Mouse (Mus musculus) hindbrain, embryonic 13.5 days (tissue): ENCODE measurements at regions not wholly inside any gene's neighbourhood (a gene's known extent, or its start where the extent isn't known, plus 50 kb on each side); places are given as distances from the start of the nearest gene placed in this dataset.

Experiments used
- ATAC-seq: fragments of 200-750 bp; cut with Nextera tagmentation; 2 replicates; pipeline ENCODE4 v1.8.0; 2017; ENCODE audit warnings: moderate TSS enrichment; ENCODE audit not compliant: low FRiP score
- H3K27ac ChIP-seq: fragments of 300-500 bp; sonication (generic); 2 replicates; pipeline ENCODE4 v1.5.1; 2015; ENCODE audit warnings: inconsistent platforms, mild to moderate bottlenecking, moderate library complexity
- H3K27me3 ChIP-seq: fragments of 300-500 bp; sonication (generic); 2 replicates; pipeline ENCODE4 v1.6.1; 2015; ENCODE audit warnings: mild to moderate bottlenecking, inconsistent platforms
- H3K36me3 ChIP-seq: fragments of 300-500 bp; sonication (generic); 2 replicates; pipeline ENCODE4 v1.6.1; 2015; ENCODE audit warnings: mild to moderate bottlenecking, inconsistent platforms
- H3K4me1 ChIP-seq: fragments of 300-500 bp; sonication (generic); replicated peaks from 2 replicates; pipeline ENCODE4 v1.6.1; 2015; ENCODE audit warnings: inconsistent platforms
- H3K4me2 ChIP-seq: fragments of 300-500 bp; sonication (generic); 2 replicates; pipeline ENCODE4 v1.6.1; 2015; ENCODE audit warnings: inconsistent platforms, mild to moderate bottlenecking, moderate library complexity
- H3K4me3 ChIP-seq: fragments of 300-500 bp; sonication (generic); 2 replicates; pipeline ENCODE4 v1.5.1; 2015; ENCODE audit warnings: mild to moderate bottlenecking, inconsistent platforms
- H3K9ac ChIP-seq: fragments of 300-500 bp; sonication (generic); 2 replicates; pipeline ENCODE4 v1.6.1; 2015; ENCODE audit warnings: mild to moderate bottlenecking, inconsistent platforms
- H3K9me3 ChIP-seq: fragments of 300-500 bp; sonication (generic); 2 replicates; pipeline ENCODE4 v1.6.1; 2016; ENCODE audit warnings: inconsistent platforms
- whole genome bisulfite sequencing: fragments of 180-500 bp; shearing (Covaris S2); methylation state at CpG from one replicate; pipeline ENCODE4 v1.1.7; 2015; 5-methylcytosine and 5-hydroxymethylcytosine counted together

DNA sequence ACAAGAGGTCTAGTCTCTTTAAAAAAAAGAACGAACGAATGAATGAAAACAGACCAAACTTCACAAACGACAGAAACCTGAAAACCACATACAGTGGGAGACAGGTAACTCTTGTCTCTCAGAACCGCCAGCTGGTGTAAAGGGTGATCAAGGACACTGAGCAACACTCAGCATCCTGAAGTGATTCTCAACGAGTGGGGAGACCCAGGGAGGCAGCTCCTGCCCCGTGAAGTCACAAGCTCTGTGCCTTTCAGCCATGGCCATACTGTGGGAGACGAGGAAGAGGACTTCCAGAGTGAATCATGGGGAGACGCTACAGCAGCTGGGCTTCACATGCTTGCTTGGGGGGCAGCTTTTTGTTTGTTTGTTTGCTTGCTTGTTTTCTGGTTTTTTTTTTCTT is 70.5 kb upstream of the Foxn2 start:
- no peak overlapping the region for H3K4me2 ChIP-seq
- ATAC-seq = no peak
- WGBS = 85% methylated on average over 8 of the region's 8 CpGs

DNA sequence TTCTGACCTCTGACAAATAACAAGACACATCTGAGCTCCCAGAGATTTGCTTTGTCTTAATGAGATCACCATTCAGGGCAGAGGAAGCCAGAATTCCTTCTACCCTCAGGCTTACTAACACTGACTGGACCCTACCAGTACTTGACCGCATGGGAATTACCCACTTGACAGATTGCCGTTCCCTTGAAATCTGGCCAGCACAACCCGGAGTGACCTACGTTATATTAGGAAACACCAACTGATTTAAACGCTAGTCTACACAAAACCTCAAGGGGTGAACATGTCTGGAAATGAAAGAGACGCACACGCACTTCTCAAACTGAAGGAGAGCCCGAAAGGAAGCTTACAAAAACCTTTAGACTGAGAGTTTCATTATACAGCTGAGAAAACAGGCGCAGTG is 69.8 kb upstream of the Foxn2 start:
- 80% methylated on average over 9 of the region's 9 CpGs for WGBS
- H3K36me3 ChIP-seq = no peaks in the 10 kb centered on the region
- H3K4me3 ChIP-seq = no peak overlapping the region
- H3K27me3 ChIP-seq = no peaks in the 10 kb centered on the region
- H3K27ac ChIP-seq = no peak overlapping the region
- no peak overlapping the region for H3K9ac ChIP-seq
- no peaks in the 10 kb centered on the region for H3K4me1 ChIP-seq
- ATAC-seq = no peak
- no peak overlapping the region for H3K4me2 ChIP-seq
- no peaks in the 10 kb centered on the region for H3K9me3 ChIP-seq

More for the DNA sequence above, 70.5 kb upstream of the Foxn2 start:
- no peaks in the 10 kb centered on the region for H3K27me3 ChIP-seq
- H3K27ac ChIP-seq = no peak overlapping the region
- no peak overlapping the region for H3K4me3 ChIP-seq
- H3K9ac ChIP-seq = no peak overlapping the region
- no peaks in the 10 kb centered on the region for H3K36me3 ChIP-seq
- H3K9me3 ChIP-seq = no peaks in the 10 kb centered on the region
- no peaks in the 10 kb centered on the region for H3K4me1 ChIP-seq

DNA sequence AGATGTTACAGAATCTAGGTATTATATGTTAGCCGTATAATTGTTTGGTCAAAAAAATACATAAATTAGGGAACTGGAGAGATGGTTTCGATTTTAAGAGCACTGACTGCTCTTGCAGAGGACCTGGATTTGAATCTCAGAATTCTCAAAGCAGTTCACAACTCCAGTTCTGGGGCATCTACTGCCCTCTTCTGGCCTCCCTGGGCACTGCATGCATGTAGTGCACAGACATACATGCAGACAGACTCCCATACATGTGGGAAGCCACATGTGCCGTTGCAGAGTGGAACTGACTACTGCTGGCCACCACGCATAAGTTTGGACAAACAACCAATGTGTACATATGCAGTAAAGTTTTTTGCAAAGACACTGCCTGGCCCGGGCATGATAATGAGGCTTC is 62.0 kb upstream of the Foxn2 start:
- Histone ChIP-seq H3K4me1 (no peaks in the 10 kb centered on the region), H3K4me2 (no peak overlapping the region), H3K4me3 (no peak overlapping the region), H3K36me3 (no peaks in the 10 kb centered on the region), H3K9ac (no peak overlapping the region), H3K27ac (no peak overlapping the region), H3K27me3 (no peaks in the 10 kb centered on the region), H3K9me3 (no peaks in the 10 kb centered on the region)
- ATAC-seq = no peak
- WGBS = 94% methylated on average over 5 of the region's 5 CpGs

DNA sequence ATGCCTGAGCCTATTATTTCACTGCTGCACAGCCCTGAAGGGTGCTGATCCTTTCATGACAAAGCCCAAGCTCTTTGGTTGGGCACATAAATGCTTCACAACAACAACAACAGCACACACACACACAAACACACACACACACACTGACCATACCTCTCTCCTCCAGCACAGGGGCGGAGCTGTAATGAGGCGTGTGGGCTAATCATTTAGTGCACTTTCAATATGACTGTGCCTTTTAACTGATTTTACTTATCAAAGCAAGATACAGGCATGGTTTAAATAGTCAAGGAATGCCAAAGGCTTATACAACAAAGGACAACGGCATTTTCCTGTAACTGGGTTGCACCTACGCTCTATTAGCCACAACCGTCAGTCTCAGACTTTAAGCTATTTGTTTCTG is 61.1 kb upstream of the Foxn2 start:
- Histone ChIP-seq H3K27ac (no peak overlapping the region), H3K9ac (no peak overlapping the region), H3K36me3 (no peaks in the 10 kb centered on the region), H3K4me3 (no peak overlapping the region), H3K9me3 (no peaks in the 10 kb centered on the region), H3K4me1 (no peaks in the 10 kb centered on the region), H3K27me3 (no peaks in the 10 kb centered on the region), H3K4me2 (no peak overlapping the region)
- ATAC-seq = no peak
- 95% methylated on average over 5 of the region's 5 CpGs for WGBS

DNA sequence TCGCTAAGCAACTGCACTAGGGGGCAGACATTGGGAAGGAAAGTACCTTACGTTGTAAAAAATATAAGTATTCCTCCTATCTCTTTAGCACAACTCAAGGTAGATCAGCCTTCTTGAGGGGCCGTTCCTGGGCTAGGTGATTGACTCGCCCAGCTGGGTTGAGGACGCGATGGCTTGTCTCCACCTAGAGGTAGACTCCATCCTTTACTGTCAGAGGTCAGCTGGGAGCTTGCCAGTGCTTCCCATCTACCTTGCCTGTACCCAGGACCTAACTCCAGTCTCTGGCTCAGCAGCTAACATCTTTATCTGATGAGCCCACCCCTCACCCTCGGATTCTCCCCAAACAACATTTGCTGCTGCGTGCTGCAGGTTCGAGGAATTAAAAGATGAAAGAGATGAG is 59.4 kb upstream of the Foxn2 start:
- Histone ChIP-seq H3K9ac (no peak overlapping the region), H3K27ac (no peak overlapping the region), H3K4me1 (no peaks in the 10 kb centered on the region), H3K9me3 (no peaks in the 10 kb centered on the region), H3K36me3 (no peaks in the 10 kb centered on the region), H3K4me2 (no peak overlapping the region), H3K27me3 (no peaks in the 10 kb centered on the region), H3K4me3 (no peak overlapping the region)
- ATAC-seq = no peak
- 62% methylated on average over 9 of the region's 9 CpGs for WGBS

DNA sequence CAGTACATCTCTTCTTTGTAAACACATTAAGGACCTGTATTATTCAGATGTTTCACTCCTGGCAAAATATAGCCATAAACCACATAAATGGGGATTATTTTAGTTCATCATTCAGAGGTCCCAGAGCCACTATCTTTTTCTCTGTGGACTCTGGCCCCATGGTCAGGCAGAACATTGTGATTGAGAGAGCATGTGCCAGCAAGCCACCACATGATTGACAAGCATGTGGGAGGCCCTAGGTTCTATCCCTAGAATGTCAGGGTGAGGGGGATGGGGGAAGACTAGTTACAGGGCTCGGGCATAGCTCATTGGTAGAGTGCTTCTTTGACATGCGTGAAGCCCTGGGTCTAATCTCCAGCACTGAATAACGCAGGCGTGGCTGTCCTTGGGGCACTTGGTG is 57.1 kb upstream of the Foxn2 start:
- Histone ChIP-seq H3K4me1 (no peaks in the 10 kb centered on the region), H3K27me3 (no peaks in the 10 kb centered on the region), H3K4me3 (no peak overlapping the region), H3K36me3 (no peaks in the 10 kb centered on the region), H3K9ac (no peak overlapping the region), H3K9me3 (no peaks in the 10 kb centered on the region), H3K4me2 (no peak overlapping the region), H3K27ac (no peak overlapping the region)
- ATAC-seq = no peak
- 87% methylated on average over 4 of the region's 4 CpGs for WGBS

DNA sequence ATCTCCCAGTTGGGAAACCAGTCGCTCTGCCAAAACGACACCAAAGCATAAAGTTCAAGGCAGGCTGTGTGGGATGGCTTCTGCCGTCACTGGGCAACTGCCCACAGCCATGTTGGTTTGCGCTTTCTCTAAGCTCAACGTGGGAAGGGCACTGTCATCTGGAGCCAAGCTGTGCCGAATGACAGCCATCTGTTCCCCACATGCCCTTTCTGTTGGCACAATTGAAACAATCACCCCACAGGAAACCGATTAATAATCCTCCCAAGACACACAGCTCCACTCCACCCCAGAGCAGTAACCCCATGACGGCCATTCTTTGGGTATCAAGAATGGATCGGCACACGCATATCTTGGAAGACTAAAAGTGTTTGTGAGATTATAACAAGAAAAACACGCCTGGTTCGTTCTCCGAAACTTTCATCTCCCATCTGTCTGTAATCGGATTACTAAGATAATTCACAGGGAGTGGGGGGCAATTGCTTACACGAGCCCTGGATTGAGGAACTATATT is 52.0 kb upstream of the Foxn2 start:
- no peak overlapping the region for H3K27ac ChIP-seq
- H3K36me3 ChIP-seq = no peaks in the 10 kb centered on the region
- H3K4me2 ChIP-seq = no peak overlapping the region
- peak; percentile 71; the same call in 1 of the 2 replicates for ATAC-seq
- H3K27me3 ChIP-seq = no peaks in the 10 kb centered on the region
- H3K4me3 ChIP-seq = no peak overlapping the region
- H3K9ac ChIP-seq = no peak overlapping the region
- H3K4me1 ChIP-seq = no peaks in the 10 kb centered on the region
- 51% methylated on average over 15 of the region's 15 CpGs for WGBS
- no peaks in the 10 kb centered on the region for H3K9me3 ChIP-seq

DNA sequence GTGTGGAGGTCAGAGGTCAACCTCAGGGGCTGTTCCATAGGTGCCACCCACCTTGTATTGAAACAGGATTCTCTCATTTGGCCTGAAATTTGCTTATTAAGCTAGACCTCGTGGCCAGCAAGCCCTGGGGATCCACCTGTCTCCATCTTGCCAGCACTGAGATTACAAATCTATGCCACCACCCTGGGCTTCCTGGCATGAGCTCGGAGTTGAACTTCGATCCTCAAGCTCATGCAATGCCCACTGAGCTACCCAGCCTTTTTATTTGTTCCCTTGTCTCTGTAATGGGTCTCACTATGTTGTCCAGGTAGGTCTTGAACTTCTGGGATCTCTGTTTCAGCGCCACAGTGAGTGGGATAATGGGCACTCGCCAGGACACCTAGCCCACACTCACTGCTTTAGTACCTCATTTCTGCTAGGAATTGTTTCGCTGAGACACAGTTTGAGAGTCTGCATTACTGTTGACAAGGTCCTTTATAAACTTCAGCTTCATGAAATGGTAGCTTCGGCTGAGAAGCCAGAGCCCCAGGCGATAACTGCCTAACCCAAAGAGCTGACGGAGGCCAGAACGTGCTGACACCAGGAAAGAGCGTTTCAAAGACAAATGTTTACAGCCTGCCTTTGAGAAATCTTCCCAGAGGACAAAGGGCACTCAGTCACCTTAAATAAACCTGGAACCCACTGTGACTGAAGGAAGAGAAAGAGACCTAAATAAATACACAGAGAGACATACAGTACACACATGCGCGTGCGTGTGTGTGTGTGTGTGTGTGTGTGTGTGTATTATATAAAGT is 50.6 kb upstream of the Foxn2 start:
- no peak overlapping the region for H3K9ac ChIP-seq
- ATAC-seq = no peak
- no peaks in the 10 kb centered on the region for H3K27me3 ChIP-seq
- no peaks in the 10 kb centered on the region for H3K36me3 ChIP-seq
- 67% methylated on average over 14 of the region's 14 CpGs for WGBS
- no peak overlapping the region for H3K27ac ChIP-seq
- no peaks in the 10 kb centered on the region for H3K4me1 ChIP-seq
- no peak overlapping the region for H3K4me2 ChIP-seq
- no peaks in the 10 kb centered on the region for H3K9me3 ChIP-seq
- no peak overlapping the region for H3K4me3 ChIP-seq
